Mouse (Mus musculus): Measurements from ENCODE around the gene Inhbc.

Gene Inhbc

GRCm38 (mm10) chr10:127351719-127352118 lies 18.5 kb downstream of the Inhbc start:
- DNase-seq (ENCODE audit: low spot score), result no peak

GRCm38 (mm10) chr10:127351285-127351595 lies 19.0 kb downstream of the Inhbc start:
- no peak for DNase-seq (ENCODE audit: low spot score)

DNA sequence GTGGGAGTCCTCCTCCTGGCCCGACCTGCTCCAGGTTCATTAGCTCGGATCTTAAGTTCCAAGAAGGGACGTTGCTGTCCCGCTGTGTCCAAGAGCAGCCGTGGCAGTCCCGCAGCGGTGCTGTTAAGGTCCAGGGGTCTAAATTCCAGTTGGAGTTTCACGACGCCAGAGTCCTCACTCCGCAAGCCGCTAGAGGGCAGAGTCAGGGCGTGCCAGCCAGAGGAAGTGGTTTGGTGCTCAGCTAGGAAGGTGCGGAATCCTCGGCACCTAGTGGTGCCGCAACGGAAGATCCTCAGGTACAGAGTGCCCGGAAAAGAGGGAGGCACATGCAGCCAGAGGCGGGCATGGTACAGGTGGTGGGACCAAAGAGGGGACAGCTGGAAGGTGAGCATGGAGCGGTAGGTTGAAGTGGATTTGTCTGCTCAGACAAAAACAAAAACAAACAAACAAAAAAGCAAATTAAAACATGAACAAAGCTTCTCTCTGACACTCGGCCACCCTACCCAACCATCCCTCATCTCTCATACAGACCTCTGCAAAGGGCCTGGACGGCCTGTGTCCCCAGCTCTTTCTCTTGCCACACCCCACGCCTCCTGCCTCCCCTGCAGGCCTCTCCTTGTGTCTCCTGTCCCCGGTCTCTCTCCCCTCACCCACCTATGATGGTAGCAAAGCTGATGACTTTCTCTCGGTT lies 19.5 kb downstream of the Inhbc start:
- peak; percentile 79 for DNase-seq (ENCODE audit: low spot score)

GRCm38 (mm10) chr10:127349810-127350209 lies 20.4 kb downstream of the Inhbc start:
- no peak for DNase-seq (ENCODE audit: low spot score)

DNA sequence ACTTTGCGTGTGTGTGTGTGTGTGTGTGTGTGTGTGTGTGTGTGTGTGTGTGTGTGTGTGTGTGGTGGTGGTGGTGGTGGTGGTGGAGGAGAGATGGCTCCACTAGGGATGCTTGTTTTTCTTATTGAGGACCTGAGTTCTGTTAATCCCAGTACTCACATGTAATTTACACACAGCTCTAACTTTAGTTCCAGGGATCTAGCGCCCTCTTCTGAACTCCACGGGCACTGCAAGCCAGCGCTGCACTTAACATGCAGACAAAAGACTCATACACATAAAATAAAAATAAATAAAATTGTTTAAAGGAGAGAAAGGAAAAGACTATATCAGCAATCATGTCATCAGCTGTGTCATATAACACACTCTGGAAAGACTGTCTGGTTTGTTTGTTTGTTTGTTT lies 21.3 kb downstream of the Inhbc start:
- DNase-seq (ENCODE audit: low spot score), result no peak

DNA sequence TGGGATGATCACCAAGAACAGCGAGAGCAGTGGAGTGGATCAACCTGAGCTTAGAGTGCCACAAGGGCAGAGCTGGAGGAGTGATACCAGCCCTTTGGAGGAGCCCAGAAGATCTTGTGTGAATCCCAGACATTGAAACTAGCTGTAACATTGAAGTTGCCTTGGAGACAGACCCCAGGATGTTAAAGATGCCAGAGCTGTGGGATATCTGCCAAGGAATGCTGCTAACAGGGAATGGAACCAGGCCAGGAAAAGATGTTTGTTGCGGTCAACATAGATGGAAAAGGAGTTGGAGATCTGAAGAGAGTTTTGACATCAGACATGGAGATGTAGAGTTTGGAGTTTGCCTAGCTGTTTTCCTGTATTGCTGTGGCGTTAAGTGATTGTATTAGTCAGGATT lies 24.1 kb downstream of the Inhbc start:
- DNase-seq (ENCODE audit: low spot score), result no peak

GRCm38 (mm10) chr10:127343029-127343428 lies 27.2 kb downstream of the Inhbc start:
- DNase-seq (ENCODE audit: low spot score), result no peak

DNA sequence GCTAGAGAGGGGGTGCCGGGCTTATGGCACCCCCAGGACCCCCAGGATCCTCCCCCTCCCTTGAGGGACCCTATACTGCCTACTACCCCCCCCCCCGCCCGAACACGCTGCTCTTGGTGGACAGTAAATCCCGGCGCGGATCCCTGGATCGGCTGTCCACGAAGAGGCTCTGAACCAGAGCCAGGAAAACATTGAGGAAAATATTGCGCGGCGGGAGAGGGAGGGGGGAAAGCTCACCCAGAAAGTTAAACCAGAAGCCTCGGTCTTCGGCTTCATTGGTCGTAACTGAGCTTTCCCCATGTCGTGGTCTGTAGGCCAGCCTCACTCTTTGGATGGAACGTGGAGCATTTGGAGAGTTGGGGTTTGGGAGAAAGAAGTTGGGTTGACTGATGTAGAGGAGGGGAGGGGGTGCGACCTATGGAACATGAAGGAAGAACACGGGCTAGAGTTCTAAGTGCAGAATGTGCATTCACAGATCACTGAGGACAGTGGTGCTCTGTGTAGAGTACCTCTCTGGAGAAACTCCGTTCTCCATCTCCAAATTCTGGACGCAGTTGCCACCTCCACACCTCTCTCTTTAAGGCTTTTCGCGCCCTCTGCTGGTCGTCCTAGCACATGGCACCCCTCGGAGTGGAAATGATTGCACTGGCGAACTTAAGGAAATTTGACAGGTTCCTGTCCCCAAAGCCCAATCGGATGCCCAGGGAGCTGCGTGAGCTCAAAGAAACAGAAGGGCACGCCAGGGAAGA lies 28.2 kb downstream of the Inhbc start, which contains the start of gene Gli1:
Gene Gli1 (minus strand): TSS at position 84 of the 749 bp plus-strand sequence.
- peak; percentile 78 for DNase-seq (ENCODE audit: low spot score)

GRCm38 (mm10) chr10:127341360-127341690 lies 28.9 kb downstream of the Inhbc start:
- no peak for DNase-seq (ENCODE audit: low spot score)

GRCm38 (mm10) chr10:127340577-127341359 lies 29.5 kb downstream of the Inhbc start:
- no peak for DNase-seq (ENCODE audit: low spot score)

GRCm38 (mm10) chr10:127339683-127340576 lies 30.3 kb downstream of the Inhbc start:
- DNase-seq (ENCODE audit: low spot score), result no peak

- DNase-seq (ENCODE audit: low spot score), result peak; percentile 86
Measured at GRCm38 (mm10) chr10:127338930-127339682, 31.1 kb downstream of the Inhbc start.

- DNase-seq (ENCODE audit: low spot score), result peak; percentile 45
Measured at GRCm38 (mm10) chr10:127337536-127338099, 32.6 kb downstream of the Inhbc start.

DNA sequence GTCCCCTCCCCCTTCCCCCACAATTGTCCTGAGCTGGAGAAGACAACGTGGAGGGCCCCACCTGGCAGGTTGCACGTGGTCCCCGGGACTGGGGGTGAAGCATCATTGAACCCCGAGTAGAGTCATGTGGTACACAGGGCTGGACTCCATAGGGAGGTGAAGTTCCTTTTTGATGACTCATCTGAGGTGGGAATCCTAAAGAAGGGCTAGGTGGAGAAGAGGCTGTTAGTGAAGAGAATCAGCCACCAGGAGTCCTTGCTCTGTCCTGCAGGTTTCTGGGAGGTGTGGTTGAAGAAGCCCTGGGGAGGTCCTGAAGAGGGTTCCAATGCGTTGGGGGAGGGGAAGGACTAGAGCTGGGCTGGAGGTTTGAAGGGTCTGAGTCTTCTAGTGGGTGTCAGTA lies 33.3 kb downstream of the Inhbc start:
- DNase-seq (ENCODE audit: low spot score), result no peak

DNA sequence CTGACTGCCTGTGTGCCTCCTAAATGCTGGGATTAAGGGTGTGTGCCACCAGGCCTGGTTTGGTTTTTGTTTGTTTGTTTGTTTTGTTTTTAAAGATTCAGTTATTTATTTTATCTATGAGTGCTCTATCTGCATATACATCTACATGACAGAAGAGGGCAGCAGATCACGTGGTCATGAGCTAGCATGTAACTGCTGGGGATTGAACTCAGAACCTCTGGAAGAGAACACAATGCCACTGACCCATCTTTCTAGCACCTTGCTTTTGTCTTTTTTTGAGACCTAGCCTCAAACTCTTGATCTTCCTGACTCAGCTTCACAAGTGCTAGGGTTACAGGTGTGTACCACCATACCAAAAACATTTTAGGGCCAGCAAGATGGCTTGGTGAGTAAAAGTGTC lies 35.0 kb downstream of the Inhbc start:
- DNase-seq (ENCODE audit: low spot score), result no peak

DNA sequence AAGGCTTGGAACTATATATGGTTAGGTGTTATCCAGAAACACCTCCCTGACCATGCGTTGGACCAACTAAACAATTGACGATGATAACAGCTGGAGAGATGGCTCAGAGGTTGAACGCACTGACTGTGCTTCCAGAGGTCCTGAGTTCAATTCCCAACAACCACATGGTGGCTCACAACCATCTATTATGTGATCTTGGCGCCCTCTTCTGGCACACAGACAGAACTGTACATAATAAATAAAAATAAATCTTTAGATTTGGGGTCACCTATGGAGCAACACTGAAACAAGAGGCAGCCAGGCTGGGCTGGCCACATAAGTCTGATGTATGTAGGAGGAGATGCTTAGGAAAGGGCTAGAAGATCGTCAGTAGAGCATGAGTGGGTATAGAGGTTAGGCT lies 37.1 kb downstream of the Inhbc start:
- no peak for DNase-seq (ENCODE audit: low spot score)

DNA sequence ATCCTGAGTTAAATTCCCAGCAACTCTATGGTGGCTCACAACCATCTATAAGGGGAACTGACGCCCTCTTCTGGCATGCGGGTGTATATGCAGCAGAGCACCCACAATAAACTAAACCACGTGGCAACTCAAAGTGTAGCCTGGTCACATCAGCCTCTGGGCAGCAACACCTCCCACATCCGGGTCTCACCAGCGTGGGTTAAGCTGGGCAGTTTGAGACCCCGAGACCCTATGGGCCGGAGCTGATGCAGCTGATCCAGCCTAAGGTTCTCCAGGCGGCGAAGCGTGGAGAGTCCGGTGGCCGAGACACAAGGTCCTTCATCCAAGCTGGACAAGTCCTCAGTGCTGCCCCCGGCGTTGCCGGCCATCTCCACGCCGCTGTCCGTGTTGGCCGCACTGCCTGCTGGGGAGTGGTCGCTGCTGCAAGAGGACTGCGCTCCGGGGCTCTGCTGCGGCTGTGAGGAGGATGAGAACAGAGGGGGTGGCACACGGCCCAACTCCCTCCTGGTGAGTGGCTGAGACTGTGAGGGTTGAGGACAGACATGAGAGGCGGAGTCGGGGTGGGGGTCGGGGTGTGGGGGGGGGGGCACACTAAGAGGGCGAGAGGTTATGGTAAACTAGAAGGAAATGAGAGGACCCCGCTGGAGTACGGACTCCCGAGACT lies 37.9 kb downstream of the Inhbc start:
- no peak for DNase-seq (ENCODE audit: low spot score)

GRCm38 (mm10) chr10:127330212-127330611 lies 40.0 kb downstream of the Inhbc start:
- no peak for DNase-seq (ENCODE audit: low spot score)

GRCm38 (mm10) chr10:127327461-127328145 lies 42.6 kb downstream of the Inhbc start:
- no peak for DNase-seq (ENCODE audit: low spot score)

GRCm38 (mm10) chr10:127326828-127327227 lies 43.4 kb downstream of the Inhbc start:
- DNase-seq (ENCODE audit: low spot score), result no peak
